Mouse (Mus musculus) forebrain, embryonic 11.5 days (tissue): Measurements from ENCODE around the gene Gimap8. TPM values are rescaled to one million over a fixed set of nuclear protein-coding genes. Genes with fewer than 3 reads are reported as not detected.
"Not testable (repeated sequence)": the region's sequence is repeated elsewhere in the genome, so short reads cannot be mapped to it uniquely, and the experiment has no call there.

Source experiments
- ATAC-seq: fragments of 200-750 bp; cut with Nextera tagmentation; replicated peaks from 2 replicates; pipeline ENCODE4 v1.8.0; 2017; ENCODE audit warnings: moderate TSS enrichment; ENCODE audit not compliant: low FRiP score
- DNase-seq: peaks from one replicate; pipeline ENCODE4 v3.0.0-alpha.2; 2017; ENCODE audit warnings: low spot score
- H3K27ac ChIP-seq: fragments of 300-500 bp; sonication (generic); 2 replicates; pipeline ENCODE4 v1.5.1; 2014; ENCODE audit warnings: low read depth, low read length
- H3K27me3 ChIP-seq: fragments of 300-500 bp; sonication (generic); 2 replicates; pipeline ENCODE4 v1.6.1; 2014; ENCODE audit warnings: mild to moderate bottlenecking, low read length, mixed read lengths; ENCODE audit not compliant: control insufficient read depth, insufficient read depth
- H3K36me3 ChIP-seq: fragments of 300-500 bp; sonication (generic); 2 replicates; pipeline ENCODE4 v1.6.1; 2014; ENCODE audit warnings: mild to moderate bottlenecking, low read length, moderate library complexity, mixed read lengths; ENCODE audit not compliant: control insufficient read depth, insufficient read depth
- H3K4me1 ChIP-seq: fragments of 300-500 bp; sonication (generic); replicated peaks from 2 replicates; pipeline ENCODE4 v1.6.1; 2014; ENCODE audit warnings: low read length, mixed read lengths; ENCODE audit not compliant: control insufficient read depth, insufficient read depth
- H3K4me2 ChIP-seq: fragments of 300-500 bp; sonication (generic); 2 replicates; pipeline ENCODE4 v1.6.1; 2014; ENCODE audit warnings: low read depth, mild to moderate bottlenecking, low read length, moderate library complexity, mixed read lengths; ENCODE audit not compliant: severe bottlenecking
- H3K4me3 ChIP-seq: fragments of 300-500 bp; sonication (generic); 2 replicates; pipeline ENCODE4 v1.5.1; 2014; ENCODE audit warnings: low read depth, low read length
- H3K9ac ChIP-seq: fragments of 300-500 bp; sonication (generic); 2 replicates; pipeline ENCODE4 v1.6.1; 2014; ENCODE audit warnings: low read length
- H3K9me3 ChIP-seq: fragments of 300-500 bp; sonication (generic); 2 replicates; pipeline ENCODE4 v1.6.1; 2016; ENCODE audit warnings: low read length, mixed read lengths; ENCODE audit not compliant: control insufficient read depth
- WGBS: fragments of 180-500 bp; shearing (Covaris S2); extraction: QIAGEN DNeasy Blood & Tissue Kit; methylation state at CpG from one replicate; pipeline ENCODE4 v1.1.7; 2014; 5-methylcytosine and 5-hydroxymethylcytosine counted together
- polyA plus RNA-seq: library from polyadenylated mRNA; unstranded; fragments of >200 nt; fragmentation: Nextera tagmentation; extraction: Ambion mirVana; gene quantifications from 2 replicates; pipeline ENCODE4 v1.2.1, GENCODE M21; 2014

Gimap8 gene
- polyA plus RNA-seq, 1 experiment from 2014 or later = 0.16 TPM

DNA sequence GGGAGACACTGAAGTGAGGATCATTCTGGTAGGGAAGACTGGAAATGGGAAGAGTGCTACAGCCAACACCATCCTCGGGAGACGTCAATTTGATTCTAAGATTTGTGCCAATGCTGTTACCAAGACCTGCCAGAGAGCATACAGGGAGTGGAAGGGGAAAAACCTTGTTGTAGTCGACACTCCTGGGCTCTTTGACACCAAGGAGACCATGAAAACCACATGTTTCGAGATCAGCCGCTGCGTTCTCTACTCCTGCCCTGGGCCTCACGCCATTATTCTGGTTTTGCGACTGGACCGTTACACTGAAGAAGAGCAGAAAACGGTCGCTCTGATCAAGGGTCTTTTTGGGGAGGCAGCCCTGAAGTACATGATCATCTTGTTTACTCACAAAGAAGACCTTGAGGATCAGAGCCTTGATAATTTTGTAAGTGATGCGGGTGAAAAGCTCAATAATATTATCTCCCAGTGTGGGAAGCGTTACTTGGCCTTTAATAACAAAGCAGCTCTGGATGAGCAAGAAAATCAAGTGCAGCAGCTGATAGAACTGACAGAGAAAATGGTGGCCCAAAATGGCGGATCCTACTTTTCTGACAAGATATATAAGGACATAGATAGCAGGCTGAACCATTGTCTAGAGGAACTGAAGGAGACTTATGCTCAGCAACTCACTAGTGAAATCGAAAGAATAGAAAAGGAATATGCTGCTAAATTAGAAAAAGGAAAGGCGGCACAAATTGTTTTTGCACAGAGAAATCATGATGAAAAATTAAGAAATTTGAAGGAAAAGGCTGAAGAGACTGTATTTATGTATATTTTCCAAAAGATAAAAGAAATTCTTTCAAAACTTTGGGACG lies 30.7 kb downstream of the Gimap8 start:
- no peak for DNase-seq
- no peaks in the 10 kb centered on the region for H3K4me1 ChIP-seq
- no peak overlapping the region for H3K27ac ChIP-seq
- no peak for ATAC-seq
- H3K4me3 ChIP-seq = no peak overlapping the region
- no peaks in the 10 kb centered on the region for H3K27me3 ChIP-seq
- H3K36me3 ChIP-seq = no peaks in the 10 kb centered on the region
- no peaks in the 10 kb centered on the region for H3K9me3 ChIP-seq
- 93% methylated on average over 17 of the region's 17 CpGs for WGBS
- no peak overlapping the region for H3K4me2 ChIP-seq
- no peak overlapping the region for H3K9ac ChIP-seq

DNA sequence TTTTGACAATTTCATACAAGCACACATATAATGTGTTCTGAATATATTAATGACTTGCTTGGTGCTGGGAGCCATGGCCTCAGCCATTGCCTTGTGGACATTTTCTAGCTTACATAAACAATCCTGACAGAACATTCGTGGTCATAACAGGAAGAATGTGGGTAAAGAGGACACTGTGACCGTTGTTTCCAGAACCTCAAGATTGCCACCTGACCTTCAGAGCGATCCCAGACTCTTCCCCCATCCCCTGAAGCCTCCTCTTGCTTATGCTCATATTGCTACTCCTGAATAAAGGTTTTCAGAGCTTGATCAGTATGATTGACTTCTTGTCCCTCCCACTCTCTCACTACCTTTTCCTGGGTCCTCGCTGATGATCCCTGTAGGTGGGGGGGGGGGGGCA lies 31.4 kb downstream of the Gimap8 start:
- DNase-seq = no peak
- no peak overlapping the region for H3K4me3 ChIP-seq
- no peak overlapping the region for H3K9ac ChIP-seq
- WGBS = 85% methylated on average over 4 of the region's 4 CpGs
- H3K4me1 ChIP-seq = no peaks in the 10 kb centered on the region
- H3K27ac ChIP-seq = no peak overlapping the region
- H3K4me2 ChIP-seq = no peak overlapping the region
- no peak for ATAC-seq
- H3K27me3 ChIP-seq = no peaks in the 10 kb centered on the region
- no peaks in the 10 kb centered on the region for H3K9me3 ChIP-seq
- no peaks in the 10 kb centered on the region for H3K36me3 ChIP-seq

DNA sequence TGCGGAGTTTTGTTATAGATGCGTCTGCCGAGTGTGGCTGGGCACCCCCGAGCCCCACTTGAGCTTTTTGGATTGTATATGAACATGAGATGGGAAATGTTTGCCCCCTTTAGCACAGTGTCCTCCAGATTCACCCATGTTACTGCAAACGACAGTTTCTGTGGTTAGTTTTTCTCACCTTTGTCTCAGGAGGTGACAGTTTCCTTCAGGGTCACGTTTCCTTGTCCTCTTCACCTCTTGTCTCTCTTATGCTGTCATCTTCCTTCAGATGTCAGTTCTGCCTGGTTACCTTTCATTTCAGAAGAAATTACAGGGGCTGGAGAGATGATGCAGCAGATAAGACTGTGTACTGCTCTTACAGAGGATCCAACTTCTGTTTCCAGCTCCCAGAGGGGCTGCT lies 32.7 kb downstream of the Gimap8 start:
- H3K27ac ChIP-seq = no peak overlapping the region
- H3K4me2 ChIP-seq = no peak overlapping the region
- DNase-seq (no peak), ATAC-seq (no peak)
- H3K27me3 ChIP-seq = no peaks in the 10 kb centered on the region
- no peaks in the 10 kb centered on the region for H3K4me1 ChIP-seq
- no peak overlapping the region for H3K9ac ChIP-seq
- 90% methylated on average over 6 of the region's 6 CpGs for WGBS
- no peak overlapping the region for H3K4me3 ChIP-seq
- no peaks in the 10 kb centered on the region for H3K36me3 ChIP-seq
- no peaks in the 10 kb centered on the region for H3K9me3 ChIP-seq

DNA sequence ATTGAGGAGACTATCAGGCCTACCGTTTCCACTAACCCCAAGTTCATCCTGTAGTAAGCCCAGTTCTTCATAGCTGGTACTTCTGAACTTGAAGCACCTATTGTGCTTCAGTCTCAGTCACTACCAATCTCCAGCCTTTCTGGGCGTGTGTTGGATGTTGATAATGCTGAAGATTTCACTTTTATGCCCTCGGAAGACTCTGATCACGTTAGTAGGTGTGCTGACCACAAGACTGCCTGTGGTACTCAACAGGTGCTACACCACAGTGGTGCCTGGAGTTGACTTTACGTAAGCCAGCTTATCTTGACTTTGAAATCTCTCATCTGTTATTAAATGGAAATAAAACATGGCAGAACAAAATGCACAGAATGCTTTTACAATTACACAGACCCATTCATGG lies 33.4 kb downstream of the Gimap8 start:
- WGBS = 82% methylated on average over 5 of the region's 5 CpGs
- Histone ChIP-seq H3K27me3 (no peaks in the 10 kb centered on the region), H3K36me3 (no peaks in the 10 kb centered on the region), H3K27ac (no peak overlapping the region), H3K4me3 (no peak overlapping the region), H3K4me2 (no peak overlapping the region), H3K9ac (no peak overlapping the region), H3K4me1 (no peaks in the 10 kb centered on the region), H3K9me3 (no peaks in the 10 kb centered on the region)
- ATAC-seq = no peak
- no peak for DNase-seq

DNA sequence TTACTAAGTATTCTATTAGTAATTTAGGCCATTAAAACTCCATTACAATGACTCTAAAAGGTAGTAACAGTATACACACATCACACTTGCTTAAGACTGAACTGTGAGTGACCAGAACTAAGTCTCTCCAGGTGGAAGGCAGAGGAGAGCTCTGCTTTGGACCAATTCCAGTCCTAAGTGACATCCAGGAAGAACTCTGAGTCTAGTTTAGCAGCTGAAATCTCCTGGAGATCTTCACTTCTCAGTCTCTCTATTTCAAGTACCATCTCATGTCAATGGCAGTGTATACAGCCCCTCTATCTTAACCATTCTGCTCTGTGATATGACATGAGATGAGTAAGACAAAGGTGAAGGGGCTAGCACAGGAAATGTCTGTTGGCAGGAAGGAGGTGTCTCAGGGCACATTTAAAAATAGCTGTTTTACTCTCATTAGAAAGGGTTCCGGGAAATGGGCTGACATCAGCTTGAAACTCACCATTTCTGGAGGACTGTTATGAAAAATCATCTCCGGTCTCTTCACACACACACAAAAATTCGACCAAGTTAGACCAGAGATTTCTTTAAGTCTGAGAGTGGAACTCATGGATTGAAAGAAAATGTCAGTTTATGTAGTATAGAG lies 34.5 kb downstream of the Gimap8 start:
- H3K27me3 ChIP-seq = no peaks in the 10 kb centered on the region
- no peaks in the 10 kb centered on the region for H3K36me3 ChIP-seq
- no peak overlapping the region for H3K27ac ChIP-seq
- no peak overlapping the region for H3K4me2 ChIP-seq
- ATAC-seq (no peak), DNase-seq (no peak)
- 86% methylated on average over 3 of the region's 3 CpGs for WGBS
- no peaks in the 10 kb centered on the region for H3K4me1 ChIP-seq
- no peak overlapping the region for H3K9ac ChIP-seq
- no peaks in the 10 kb centered on the region for H3K9me3 ChIP-seq
- no peak overlapping the region for H3K4me3 ChIP-seq

DNA sequence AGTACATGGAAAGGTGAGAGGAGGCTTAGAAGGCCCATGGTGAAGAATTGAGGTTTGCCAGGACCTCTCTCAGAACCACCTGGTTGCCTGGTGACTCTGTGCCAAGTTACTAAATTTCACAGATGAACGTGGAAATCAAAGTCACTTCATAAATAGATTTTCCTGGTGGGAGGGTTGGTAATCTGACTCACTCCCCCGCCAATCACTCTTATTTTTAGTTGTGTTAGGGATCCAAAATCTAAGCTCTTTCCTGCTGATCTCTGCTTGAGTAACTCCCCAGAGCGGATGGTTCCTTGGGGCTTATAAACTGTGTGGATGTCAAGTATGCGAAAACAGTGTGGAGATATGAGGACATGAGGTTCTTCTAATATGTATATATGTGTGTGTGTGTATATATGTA lies 35.2 kb downstream of the Gimap8 start:
- no peak for DNase-seq
- ATAC-seq = no peak
- Histone ChIP-seq H3K36me3 (no peaks in the 10 kb centered on the region), H3K9ac (no peak overlapping the region), H3K4me1 (no peaks in the 10 kb centered on the region), H3K27ac (no peak overlapping the region), H3K4me3 (no peak overlapping the region), H3K9me3 (no peaks in the 10 kb centered on the region), H3K4me2 (no peak overlapping the region), H3K27me3 (no peaks in the 10 kb centered on the region)
- 82% methylated on average over 4 of the region's 4 CpGs for WGBS

DNA sequence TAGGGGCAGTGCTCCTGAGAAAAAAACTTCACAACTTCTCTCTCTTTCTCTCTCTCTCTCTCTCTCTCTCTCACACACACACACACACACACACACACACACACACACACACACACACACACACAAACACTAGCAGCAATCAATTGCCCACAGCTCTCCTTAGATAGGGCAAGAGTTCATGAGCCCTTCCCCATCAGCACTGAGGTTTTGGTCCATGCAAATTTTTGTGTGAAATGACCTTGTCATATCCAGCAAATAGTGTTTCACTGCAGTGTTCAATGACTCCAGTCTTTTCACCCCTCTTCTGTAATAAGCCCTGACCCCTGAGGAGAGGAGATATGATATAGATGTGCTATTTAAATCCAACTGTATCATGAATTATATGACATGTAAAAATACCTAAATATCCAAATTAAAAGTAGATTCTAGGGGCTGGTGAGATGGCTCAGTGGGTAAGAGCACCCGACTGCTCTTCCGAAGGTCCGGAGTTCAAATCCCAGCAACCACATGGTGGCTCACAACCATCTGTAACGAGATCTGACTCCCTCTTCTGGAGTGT lies 36.3 kb downstream of the Gimap8 start:
- not testable (repeated sequence) for H3K4me3 ChIP-seq, H3K27me3 ChIP-seq, H3K36me3 ChIP-seq, H3K9me3 ChIP-seq, H3K9ac ChIP-seq, DNase-seq, ATAC-seq, H3K4me1 ChIP-seq, H3K4me2 ChIP-seq, H3K27ac ChIP-seq
- WGBS = 94% methylated on average over 3 of the region's 4 CpGs

DNA sequence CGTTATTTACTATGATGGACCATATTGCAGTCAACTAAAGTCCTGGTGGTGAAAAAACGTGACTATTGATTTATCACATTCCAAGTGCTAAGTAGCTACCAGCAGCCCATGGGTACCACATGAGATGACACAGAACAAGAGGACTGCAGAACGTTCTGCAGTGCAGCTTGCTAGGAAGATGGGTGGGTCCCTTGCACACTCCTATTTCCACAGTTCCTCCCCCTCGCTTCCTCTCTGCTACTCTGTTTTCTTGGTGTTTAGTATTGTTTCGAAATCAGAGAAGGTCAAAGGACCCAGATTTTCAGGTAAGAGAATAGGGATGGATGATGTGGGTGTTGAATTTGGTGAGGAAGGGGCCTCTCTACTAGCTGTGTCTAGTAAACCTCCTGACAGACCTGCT lies 37.3 kb downstream of the Gimap8 start, which contains the start of gene Gimap4:
Gene Gimap4, plus strand, starts transcription at position 231 of the 400 bp plus-strand sequence.
- DNase-seq (no peak), ATAC-seq (no peak)
- Histone ChIP-seq H3K4me1 (no peaks in the 10 kb centered on the region), H3K4me2 (no peak within 1 kb of the TSS), H3K9me3 (no peaks in the 10 kb centered on the region), H3K36me3 (no peaks in the 10 kb centered on the region), H3K27me3 (no peaks in the 10 kb centered on the region), H3K27ac (no peak within 1 kb of the TSS), H3K9ac (no peak within 1 kb of the TSS), H3K4me3 (no peak within 1 kb of the TSS)
- WGBS = 77% methylated on average over 5 of the region's 5 CpGs
